Mouse (Mus musculus): ENCODE results near the gene Arhgap29.

Gene Arhgap29

GRCm38 (mm10) chr3:121952041-121952591 lies at the start of gene Arhgap29:
Arhgap29 (plus strand) TSS chr3:121952541.
- in situ Hi-C loops (cut with MboI, MseI), result no loop called here

GRCm38 (mm10) chr3:121902729-121903128 lies 49.6 kb upstream of the Arhgap29 start:
- in situ Hi-C loops (cut with MboI, MseI), result no loop called here

- in situ Hi-C loops (cut with MboI, MseI), result no loop called here
These were observed 49.1 kb upstream of the Arhgap29 start for GRCm38 (mm10) chr3:121903286-121903685.

- in situ Hi-C loops (cut with MboI, MseI), result no loop called here
These were observed 48.6 kb upstream of the Arhgap29 start for GRCm38 (mm10) chr3:121903695-121904094.

GRCm38 (mm10) chr3:121904476-121904875 lies 47.9 kb upstream of the Arhgap29 start:
- in situ Hi-C loops (cut with MboI, MseI), result no loop called here

GRCm38 (mm10) chr3:121906623-121907022 lies 45.7 kb upstream of the Arhgap29 start:
- in situ Hi-C loops (cut with MboI, MseI), result no loop called here

- in situ Hi-C loops (cut with MboI, MseI), result no loop called here
These were observed 43.2 kb upstream of the Arhgap29 start for GRCm38 (mm10) chr3:121909155-121909554.

- in situ Hi-C loops (cut with MboI, MseI), result no loop called here
These were observed 38.9 kb upstream of the Arhgap29 start for GRCm38 (mm10) chr3:121913476-121913875.

GRCm38 (mm10) chr3:121914459-121915185 lies 37.7 kb upstream of the Arhgap29 start:
- in situ Hi-C loops (cut with MboI, MseI), result no loop called here

- in situ Hi-C loops (cut with MboI, MseI), result no loop called here
These were observed 37.1 kb upstream of the Arhgap29 start for GRCm38 (mm10) chr3:121915191-121915590.

- in situ Hi-C loops (cut with MboI, MseI), result no loop called here
These were observed 35.4 kb upstream of the Arhgap29 start for GRCm38 (mm10) chr3:121916802-121917532.

- in situ Hi-C loops (cut with MboI, MseI), result no loop called here
These were observed 34.7 kb upstream of the Arhgap29 start for GRCm38 (mm10) chr3:121917658-121918057.

GRCm38 (mm10) chr3:121919961-121920360 lies 32.4 kb upstream of the Arhgap29 start:
- in situ Hi-C loops (cut with MboI, MseI), result no loop called here

GRCm38 (mm10) chr3:121920769-121921168 lies 31.6 kb upstream of the Arhgap29 start:
- in situ Hi-C loops (cut with MboI, MseI), result no loop called here

- in situ Hi-C loops (cut with MboI, MseI), result no loop called here
These were observed 27.4 kb upstream of the Arhgap29 start for GRCm38 (mm10) chr3:121924768-121925486.

GRCm38 (mm10) chr3:121927601-121928000 lies 24.7 kb upstream of the Arhgap29 start:
- in situ Hi-C loops (cut with MboI, MseI), result no loop called here

- in situ Hi-C loops (cut with MboI, MseI), result no loop called here
These were observed 19.5 kb upstream of the Arhgap29 start for GRCm38 (mm10) chr3:121932815-121933214.

- in situ Hi-C loops (cut with MboI, MseI), result no loop called here
These were observed 16.1 kb upstream of the Arhgap29 start for GRCm38 (mm10) chr3:121936241-121936640.

GRCm38 (mm10) chr3:121937036-121937435 lies 15.3 kb upstream of the Arhgap29 start:
- in situ Hi-C loops (cut with MboI, MseI), result no loop called here

GRCm38 (mm10) chr3:121939658-121940057 lies 12.7 kb upstream of the Arhgap29 start:
- in situ Hi-C loops (cut with MboI, MseI), result no loop called here

- in situ Hi-C loops (cut with MboI, MseI), result no loop called here
These were observed 12.0 kb upstream of the Arhgap29 start for GRCm38 (mm10) chr3:121940094-121940889.

Data from T-helper 1 cell (primary cell).